Mouse (Mus musculus): ENCODE data around the gene Gm36210.

Gm36210 gene

DNA sequence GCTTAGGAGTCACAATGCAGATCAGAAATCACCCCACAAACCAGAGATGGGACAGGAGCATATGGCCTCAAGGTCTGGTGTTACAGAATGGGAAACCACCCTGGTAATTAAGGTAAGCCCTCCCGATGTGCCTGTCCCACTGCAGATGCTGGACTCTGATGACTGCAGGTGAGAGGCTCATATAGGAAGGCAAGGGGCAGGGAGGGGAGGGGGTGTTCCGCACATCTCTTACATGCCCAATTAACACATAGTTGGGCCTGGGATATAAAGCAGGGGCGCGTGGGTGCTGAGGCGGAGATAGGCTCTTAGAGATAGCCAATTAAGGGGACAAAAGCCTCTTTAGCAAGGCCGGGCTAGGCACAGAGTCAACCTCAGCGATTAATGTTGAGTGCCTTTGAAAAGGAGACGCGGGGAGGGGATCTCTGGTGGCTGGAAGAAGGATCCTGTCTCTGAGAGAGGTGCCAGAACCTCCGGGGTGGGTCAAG, at the start of gene Gm36210:
Gene Gm36210, minus strand, starts transcription at position 51 of the 485 bp plus-strand sequence.
- no peak for DNase-seq (ENCODE audit: low spot score)

DNA sequence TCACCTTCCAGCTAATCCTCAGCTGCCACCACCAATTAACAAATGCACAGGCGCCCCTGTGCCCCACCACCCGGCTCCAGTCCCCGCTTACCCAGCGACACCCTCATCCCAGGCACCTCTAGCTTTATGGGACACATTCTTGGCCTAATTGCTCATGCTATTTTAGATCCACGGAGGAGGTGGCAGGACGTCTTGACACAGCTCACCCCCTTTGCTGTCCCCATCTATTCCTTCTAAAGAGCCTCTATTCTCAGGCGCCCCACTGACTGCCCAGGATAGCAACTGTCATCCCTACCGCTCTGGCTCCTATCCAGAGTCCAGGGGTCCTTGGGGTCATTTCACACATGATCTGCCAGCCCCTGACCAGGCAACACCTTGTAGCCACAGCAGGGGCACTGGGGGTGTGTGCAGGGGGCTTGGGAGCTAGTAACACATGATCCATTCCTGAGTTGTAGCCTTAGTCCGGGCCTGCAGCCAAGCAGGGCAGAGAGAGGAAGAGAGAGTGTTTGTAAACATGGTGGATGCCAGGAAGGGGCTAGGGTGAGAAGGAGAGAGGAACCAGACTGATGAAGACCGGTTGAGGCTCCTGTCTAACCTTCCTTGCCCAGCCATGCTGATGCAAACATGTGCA, 47.6 kb upstream of the Gm36210 start:
- DNase-seq (ENCODE audit: low spot score): no peak

DNA sequence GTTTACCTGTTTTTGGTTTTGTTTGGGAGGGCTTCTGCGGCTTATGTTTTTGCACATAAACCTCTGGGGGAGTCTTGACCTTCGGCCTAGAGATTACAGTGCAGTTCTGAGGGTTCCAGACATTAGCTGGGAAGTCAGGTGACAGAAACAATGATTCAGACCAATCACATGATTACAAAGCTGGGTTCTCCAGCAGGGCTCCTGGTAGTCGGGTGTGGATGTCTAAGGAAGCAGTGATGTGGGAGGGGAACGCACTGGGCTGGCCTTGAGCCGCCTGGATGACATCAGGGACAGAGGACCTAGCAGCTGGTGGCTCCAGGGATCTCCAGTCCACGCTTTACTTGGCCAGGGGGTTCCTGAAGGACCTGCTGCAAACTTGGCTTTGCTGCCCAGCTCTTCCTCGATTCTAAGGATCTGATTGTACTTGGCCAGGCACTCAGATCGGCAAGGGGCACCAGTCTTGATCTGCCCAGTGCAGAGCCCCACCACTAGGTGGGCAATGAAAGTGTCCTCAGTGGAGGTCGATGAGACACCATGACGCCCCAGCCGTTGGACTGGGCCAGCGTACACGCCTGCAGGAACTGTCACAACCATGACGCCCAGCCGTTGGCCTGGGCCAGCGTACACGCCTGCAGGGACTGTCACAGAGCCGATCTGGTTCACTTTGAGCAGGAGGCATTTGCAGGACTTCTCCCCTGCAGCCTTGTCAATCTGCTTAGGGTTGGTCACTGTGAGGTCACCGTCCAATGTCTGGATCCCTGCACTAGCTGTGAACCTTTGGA, 44.4 kb upstream of the Gm36210 start:
- no peak for DNase-seq (ENCODE audit: low spot score)

DNA sequence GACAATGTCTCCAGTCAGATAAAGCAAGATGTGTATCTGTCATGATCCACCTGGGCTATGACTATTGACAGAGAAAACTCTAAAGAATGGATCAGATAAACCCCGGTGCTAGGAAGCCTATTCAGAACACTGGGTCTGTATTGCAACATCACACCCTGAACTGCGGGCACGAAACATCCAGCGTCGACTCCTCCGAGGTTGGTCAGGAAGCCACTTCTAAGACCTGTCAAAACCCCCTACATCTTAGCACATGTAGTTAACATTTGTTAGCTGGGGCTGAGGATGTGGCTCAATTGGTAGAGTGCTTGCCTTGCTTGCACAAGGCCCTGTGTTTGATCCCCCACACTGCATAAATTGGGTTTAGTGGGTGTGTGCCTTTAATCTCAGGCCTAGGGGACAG, 42.1 kb upstream of the Gm36210 start:
- DNase-seq (ENCODE audit: low spot score): no peak

DNA sequence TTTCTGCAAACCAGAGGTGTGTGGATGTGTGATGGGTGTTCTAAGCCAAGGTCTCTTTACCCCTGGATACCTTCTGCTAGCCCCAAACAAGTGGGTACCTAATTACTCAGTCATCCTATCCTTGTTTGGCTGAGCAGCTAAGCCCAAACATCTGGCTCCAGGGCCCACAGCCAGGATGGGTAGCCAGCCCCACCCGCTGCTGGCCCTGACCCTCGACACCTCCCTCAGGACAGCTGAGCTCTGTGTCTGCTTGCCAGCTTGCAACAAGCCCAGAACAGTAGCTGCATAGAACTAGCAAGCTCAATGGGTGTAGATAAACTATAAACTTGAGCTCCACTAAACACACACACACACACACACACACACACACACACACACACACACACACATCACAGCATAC, 41.5 kb upstream of the Gm36210 start:
- no peak for DNase-seq (ENCODE audit: low spot score)

DNA sequence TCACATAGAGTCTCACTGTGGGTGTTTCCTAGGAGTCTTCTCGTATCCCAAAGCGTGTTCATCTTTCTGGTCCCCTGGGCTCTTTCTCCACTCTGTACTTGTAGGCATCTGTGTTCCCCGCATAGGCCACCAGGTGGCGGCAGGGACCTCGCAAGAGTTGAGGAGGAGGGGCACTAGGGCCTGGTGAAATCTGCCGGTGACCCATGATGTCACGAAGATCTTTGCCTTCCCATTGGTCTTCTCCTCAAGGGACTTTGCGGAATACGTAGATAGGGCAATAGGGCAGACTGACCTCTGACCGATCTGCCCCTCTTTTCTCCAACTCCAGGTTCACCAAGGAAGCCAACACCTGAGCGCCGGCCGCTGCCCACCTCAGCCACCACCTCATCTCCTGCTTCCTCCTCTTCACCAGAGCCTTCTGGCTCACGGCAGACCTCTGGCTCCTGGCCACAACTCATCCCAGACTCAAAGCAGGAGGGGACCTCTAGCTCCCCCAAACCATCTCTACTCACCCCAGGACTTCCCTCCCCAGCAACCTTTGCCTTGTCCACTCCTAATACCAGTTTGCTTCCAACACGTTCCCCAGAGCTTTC, 37.0 kb upstream of the Gm36210 start:
- DNase-seq (ENCODE audit: low spot score): peak; percentile 82

DNA sequence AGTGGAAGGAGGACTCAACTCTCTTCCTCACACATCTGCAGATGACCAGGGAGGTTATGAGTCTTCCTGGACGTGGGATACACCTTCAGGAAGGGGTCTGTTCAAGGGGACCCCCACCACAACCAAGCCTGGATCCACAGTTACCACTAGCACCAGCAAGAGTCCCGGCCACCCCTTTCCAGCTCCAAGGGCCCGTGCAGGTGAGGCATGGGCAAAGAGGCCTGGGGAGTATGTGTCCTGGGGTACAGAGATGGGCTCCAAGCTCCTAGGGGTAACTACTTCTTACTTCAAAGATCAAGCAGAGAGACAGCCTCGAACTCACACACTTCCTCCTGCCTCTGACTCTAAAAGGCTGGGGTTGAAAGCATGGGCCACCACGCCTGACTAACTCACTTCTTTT, 36.4 kb upstream of the Gm36210 start:
- DNase-seq (ENCODE audit: low spot score): no peak

DNA sequence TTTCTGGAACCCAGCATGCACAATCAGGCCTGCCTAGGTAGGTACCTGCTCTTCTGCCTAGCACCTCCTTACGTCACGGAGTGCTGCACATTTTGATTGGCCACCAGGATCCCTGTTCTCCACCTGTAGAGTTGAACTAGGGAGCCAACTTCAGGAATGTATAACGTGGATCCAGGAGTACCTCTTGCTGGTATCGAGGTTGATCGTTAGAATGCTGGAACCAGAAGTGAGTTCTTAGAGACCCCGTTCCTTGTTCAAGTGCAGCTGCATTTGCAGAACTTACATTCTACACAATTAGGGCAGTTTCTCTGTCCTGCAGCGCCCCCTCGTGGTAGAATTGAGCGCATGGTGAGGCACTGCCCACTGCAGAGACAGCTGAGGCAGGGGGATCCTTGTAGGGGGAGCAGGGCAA, 33.8 kb upstream of the Gm36210 start:
- peak; percentile 68 for DNase-seq (ENCODE audit: low spot score)

DNA sequence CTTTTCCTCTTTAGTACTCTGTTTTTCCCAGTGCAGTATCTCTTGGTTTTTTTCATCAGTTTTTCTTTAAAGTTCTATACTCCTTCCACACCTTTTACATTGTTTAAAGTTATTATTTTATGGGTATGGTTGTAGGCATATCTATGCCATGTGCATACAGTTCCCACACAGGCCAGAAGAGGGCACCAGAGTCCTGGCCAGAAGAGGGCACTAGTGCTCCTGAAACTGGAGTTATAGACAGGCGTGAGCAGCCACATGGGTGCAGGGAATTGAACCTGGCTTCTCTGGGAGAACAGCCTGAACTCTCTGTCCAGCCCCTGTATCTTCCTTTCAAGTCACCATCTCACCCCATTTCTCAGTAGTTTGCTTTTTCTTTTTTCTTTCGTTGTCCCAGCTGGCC, 32.1 kb upstream of the Gm36210 start:
- peak; percentile 49 for DNase-seq (ENCODE audit: low spot score)

DNA sequence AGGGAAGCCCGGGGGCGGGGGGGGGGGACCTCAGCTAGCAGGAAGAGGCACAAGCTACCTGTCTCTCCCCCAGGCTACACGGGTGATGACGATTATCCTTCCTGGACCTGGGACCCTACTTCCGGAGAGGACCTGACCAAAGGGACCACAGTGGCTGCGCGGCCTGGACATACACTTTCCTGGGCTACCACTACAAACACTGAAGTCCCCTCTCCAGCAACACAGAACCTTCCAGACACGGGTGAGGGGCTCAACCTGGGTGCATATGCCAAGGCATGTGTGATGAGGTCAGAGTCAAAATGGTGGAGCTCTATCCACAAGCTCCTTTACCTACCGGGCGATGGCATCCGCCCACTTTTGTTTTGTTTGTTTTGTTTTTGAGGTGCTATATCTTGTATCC, 31.1 kb upstream of the Gm36210 start:
- DNase-seq (ENCODE audit: low spot score): no peak

DNA sequence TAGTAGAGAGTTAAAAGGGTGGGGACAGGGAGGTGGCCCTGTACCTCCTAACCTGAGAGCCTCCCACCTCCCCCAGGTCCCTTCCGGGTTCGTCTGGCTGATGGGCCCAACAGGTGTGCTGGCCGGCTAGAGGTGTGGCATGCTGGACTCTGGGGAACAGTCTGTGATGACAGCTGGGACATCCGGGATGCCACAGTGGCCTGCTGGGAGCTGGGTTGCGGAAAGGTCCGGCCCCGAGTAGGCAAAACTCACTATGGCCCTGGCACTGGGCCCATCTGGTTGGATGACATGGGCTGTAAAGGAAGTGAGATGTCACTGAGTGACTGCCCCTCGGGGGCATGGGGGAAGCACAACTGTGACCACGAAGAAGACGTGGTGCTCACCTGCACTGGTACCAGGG, 30.5 kb upstream of the Gm36210 start:
- no peak for DNase-seq (ENCODE audit: low spot score)

DNA sequence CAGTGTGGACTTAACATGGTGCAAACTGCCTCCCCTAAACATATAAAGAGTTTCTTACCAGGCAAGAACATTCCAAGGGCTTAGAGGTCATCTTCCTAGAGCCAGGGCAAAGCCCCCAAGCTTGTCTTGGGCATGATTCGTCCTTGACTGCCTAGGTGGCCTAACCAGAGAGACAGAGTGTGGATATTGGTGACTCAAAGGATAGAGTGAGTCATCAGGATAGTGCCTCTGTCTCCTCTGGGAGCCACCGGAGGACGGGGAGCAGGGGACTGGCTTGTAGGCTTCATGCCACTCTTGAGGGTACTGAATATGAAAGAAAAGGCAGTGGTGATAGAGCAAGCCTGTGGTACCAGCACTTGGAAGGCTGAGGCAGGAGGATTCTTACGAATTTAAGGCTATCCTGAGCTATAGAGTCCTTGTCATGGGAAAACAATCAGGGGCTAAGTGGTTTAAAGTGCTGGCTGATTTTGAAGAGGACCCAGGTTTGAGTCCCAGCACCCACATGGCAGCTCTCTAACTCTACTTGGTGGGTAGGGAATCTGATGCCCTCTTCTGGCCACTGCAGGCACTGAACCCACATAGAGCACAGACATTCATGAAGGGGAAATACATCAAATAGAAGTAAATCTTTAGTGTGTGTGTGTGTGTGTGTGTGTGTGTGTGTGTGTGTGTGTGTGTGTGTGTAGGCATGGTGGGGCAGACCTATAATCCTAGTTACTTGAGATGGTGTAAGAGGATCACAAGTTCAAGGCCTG, 28.0 kb upstream of the Gm36210 start:
- DNase-seq (ENCODE audit: low spot score): no peak

DNA sequence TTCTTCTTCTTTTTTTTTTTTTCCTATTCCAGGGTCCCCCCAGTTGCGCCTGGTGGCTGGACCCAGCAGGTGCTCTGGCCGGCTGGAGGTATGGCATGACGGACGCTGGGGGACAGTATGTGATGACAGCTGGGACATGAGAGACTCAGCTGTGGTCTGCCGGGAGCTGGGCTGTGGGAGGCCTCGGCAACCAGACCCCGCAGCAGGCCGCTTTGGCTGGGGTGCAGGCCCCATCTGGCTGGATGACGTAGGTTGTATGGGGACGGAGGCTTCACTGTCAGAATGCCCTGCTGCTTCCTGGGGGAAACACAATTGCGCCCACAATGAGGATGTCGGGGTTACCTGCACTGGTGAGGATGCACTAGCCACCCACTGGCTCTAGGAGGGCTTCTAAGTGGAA, 26.8 kb upstream of the Gm36210 start:
- no peak for DNase-seq (ENCODE audit: low spot score)

DNA sequence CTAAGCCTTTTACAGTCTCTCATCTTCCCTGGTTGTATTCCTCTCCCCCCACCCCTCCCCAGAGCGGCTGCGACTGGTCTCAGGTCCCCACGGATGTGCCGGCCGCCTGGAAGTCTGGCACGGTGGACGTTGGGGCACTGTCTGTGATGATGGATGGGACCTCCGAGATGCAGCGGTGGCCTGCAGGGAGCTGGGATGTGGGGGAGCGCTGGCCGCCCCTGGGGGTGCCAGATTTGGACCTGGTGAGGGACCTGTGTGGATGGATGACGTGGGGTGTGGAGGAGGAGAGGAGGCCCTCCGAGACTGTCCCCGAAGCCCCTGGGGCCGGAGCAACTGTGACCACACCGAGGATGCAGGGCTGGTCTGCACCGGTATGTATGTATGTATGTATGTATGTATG, 22.0 kb upstream of the Gm36210 start:
- no peak for DNase-seq (ENCODE audit: low spot score)

DNA sequence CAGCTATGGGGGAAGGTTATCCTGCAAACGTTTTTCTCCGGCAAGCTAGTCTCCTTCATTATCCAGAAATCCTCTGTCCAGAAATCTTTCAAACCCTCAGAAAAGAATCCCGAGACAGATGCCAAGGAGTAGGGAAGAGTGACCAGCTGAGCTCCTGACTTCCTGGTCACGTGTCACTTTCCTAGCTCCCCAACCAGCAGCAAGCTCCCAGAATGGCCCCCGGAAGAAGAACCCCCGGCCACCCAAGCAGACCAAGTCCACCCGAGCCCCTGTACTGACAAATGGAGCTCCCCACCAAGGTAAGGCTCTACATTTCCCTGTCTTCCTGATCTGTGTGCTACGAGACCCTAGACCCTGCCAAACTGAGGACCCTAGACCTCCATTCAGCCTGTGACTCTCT, 21.4 kb upstream of the Gm36210 start:
- DNase-seq (ENCODE audit: low spot score): no peak

DNA sequence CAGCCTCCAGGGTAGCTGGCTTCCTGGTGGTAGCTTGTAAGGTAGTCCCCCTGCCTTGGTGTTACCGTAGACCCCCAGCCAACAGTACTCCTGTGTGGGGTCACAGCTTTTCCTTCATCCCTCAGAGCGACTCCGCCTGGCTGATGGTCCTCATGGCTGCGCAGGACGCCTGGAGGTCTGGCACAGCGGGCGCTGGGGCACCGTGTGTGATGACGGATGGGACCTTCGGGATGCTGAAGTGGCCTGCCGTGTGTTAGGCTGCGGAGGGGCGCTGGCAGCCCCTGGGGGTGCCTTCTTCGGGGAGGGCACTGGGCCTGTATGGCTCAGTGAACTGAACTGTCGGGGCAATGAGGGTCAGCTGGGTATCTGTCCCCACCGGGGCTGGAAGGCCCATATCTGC, 20.5 kb upstream of the Gm36210 start:
- no peak for DNase-seq (ENCODE audit: low spot score)

DNA sequence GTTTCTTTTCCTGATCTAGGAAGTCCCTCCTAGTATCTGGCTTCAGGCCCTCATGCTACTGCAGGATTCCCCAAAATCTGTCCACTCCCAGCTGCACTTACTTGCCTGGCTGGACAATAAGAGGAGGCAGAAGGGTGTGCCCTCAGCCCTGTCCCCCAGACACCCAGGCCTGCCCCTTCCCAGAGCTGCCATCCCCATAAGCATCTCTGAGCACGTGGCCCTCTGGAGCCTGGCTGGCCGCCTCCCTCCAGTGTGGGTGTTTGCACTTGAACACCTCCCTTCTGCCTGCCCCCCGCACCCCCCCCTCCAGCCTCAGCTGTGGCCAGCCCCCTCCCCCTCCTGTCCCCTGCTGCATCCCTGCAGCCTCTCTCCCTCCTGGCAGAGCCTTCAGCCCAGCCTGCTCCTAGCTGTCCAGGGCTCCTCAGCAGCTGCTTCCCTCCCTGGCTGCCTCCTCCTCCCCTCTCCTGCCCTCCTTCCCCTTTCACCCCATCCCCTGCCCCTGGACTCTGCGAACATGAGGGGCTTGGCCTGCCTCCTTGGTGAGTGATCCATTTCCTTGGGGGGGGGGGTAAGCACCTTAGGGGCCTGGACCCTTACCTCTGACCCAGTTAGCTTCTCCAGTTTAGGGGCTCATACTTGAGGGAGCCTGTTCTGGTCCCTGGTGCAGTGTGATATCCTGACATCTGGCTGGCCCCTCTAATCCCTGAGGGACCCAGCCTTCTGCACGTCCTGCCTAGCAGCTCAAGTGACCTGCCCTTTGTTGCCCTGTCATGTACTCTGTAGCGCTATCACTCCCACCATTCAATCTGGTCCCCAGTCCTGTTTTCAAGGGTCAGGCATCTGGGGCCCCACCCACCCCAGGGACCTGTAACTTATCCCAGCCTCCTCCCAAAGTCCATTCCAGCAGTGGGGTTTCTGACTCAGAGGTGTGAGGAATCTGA, 19.4 kb upstream of the Gm36210 start, which contains the start of gene Ssc5d:
Gene Ssc5d, plus strand, starts transcription at position 345 of the 941 bp plus-strand sequence.
- no peak for DNase-seq (ENCODE audit: low spot score)

DNA sequence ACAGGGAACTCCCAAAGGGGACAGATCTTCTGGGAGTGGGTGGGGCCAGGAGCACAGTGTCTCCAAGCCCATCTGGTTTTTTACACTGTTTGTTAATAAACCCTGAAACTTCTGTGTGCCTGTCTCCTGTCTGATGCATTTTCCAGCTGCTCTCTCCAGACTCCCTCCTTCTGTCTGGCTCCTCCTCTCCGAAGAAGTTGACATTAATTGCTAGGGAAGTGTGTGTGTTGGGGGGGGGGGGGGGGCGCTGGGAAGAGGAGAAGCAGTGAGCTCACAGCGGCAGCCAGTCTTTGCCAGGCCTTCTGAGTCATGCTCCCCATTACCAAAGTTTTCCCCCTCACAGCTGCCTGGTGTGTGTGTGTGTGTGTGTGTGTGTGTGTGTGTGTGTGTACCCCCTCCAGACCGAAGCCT, 18.6 kb upstream of the Gm36210 start:
- no peak for DNase-seq (ENCODE audit: low spot score)

DNA sequence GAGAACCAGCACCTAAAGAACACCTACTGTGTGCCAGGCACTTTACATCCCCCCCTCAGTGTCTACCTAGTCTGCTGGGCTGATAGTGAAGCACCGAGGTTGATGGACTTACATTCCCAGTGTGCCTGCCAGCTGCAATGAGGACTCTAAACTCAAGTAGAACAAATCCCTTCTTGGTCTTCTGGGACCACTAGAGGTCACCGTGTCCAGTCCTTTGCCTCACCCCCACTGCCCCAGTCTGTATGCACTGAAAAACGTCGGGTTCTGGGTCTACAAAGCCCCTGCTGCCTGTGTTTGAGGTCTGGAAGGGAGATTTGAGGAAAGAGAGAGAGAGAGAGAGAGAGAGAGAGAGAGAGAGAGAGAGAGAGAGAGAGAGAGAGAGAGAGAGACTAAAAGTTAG, 18.2 kb upstream of the Gm36210 start:
- DNase-seq (ENCODE audit: low spot score): no peak

DNA sequence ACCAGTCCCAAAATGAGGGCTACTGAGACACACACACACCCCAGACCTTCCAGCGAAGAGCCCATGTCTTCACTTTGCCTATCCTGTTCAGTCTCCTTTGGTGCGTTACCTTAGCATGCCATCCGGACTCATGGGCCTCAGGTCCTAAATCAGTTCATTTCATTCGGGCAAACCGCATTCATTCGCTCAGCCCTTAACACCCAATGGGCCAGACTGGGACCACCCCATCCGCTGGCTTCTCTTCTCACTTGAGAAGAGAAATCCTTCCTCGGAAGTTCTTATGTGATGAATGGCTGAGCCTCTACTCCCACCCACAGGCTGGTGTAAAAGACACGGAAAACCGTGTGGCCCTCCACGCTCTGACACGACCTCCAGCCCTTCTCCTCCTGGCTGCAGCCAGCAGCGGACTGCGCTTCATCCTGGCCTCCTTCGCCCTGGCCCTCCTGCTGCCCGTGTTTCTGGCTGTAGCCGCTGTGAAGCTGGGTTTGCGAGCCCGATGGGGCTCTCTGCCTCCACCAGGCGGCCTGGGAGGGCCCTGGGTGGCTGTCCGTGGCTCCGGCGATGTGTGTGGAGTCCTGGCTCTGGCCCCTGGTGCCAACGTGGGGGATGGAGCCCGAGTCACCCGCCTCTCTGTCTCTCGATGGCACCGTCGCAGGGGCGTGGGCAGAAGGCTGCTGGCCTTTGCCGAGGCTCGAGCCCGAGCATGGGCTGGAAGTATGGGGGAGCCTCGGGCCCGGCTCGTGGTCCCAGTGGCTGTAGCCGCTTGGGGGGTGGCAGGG, 17.5 kb upstream of the Gm36210 start:
- no peak for DNase-seq (ENCODE audit: low spot score)
